Mouse (Mus musculus) cerebral cortex, adult 2 months (tissue): Measurements from ENCODE around the gene Tpk1.

Experiments used
- WGBS: fragments of 180-500 bp; shearing (Covaris S2); methylation state at CpG from one replicate; pipeline ENCODE4 v1.1.7; 2018; 5-methylcytosine and 5-hydroxymethylcytosine counted together

The Tpk1 gene

DNA sequence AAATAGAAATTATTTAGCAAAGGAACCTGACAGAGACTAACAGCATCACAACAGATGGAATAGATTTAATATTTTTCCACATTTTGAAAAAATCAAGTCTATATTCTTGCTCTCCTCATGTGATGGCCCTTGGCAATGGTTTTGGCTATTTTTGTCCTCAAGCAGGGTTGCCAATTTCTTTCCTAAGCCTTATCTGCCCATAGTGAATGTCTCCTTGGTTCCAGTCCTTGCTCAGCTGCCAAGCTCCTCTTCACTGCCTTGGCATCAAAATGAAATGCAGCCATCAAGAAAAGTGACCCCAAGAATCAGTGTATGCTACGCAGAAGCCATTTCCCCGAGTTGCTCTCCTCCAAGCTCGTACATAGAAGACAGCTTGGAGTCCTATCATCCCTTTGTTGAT, 263.0 kb downstream of the Tpk1 start:
- WGBS = 59% methylated on average over 3 of the region's 3 CpGs

DNA sequence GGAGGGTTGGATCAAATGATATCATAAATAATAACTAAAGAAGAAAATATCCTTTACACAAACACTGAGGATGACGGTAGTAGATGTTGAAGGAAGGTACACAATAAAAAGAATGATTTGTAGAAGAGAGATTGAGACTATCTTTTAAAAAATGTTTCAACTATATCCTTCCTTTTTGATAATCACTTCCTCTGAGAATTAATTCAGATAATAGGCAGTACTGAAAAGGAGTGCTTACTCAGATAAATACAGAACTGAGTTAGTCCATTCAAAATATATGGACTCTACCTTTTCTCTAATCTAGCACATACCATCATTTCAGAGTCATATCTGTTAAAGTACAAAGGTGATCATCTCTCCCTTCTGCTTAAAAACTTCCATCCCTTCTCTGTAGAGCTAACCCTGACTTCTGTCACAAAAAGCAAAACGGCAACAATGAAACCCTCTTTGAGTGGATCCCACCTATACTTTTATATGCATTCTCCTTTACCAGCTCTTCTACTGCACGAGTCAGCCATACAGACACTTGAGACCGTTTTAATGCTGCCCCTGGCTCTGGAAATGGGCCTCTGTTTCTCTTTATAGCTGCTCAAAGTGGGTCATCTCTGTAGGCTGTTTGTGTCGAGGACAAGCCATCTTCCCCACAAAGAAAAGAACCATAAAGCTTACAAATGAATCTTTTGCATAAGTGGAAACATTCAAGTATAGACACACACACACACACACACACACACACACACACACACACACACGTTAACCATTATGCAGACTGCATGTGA, 263.7 kb downstream of the Tpk1 start:
- 60% methylated on average over 6 of the region's 6 CpGs for WGBS

- WGBS = 94% methylated on average over 1 of the region's 1 CpGs
These were observed 269.7 kb downstream of the Tpk1 start for GRCm38 (mm10) chr6:43396426-43396825.

GRCm38 (mm10) chr6:43395538-43395937, 270.5 kb downstream of the Tpk1 start:
- WGBS = 46% methylated on average over 2 of the region's 2 CpGs

- 81% methylated on average over 1 of the region's 1 CpGs for WGBS
These were observed 274.7 kb downstream of the Tpk1 start for GRCm38 (mm10) chr6:43391358-43391757.

DNA sequence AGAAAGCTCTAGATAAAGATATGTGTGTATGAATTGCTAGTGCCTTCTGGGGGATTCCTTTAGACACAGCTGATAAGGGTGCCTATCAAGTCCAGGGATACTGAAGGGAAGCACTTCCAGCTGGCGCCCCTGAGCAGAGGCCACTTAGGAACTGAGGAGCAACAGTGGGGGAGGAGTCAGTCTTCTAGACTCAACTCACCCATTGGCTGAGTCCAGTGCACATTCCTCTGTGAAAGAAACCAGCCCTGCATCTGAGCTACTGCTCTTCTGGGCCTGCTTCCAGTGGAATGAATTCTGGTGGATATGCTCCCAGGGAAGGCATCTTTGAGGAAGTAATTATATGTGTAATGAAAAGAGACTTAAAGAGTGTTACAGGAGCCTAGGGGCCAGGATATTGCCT, 278.8 kb downstream of the Tpk1 start:
- 70% methylated on average over 1 of the region's 1 CpGs for WGBS

GRCm38 (mm10) chr6:43384841-43385240, 281.2 kb downstream of the Tpk1 start:
- WGBS = 82% methylated on average over 3 of the region's 3 CpGs

GRCm38 (mm10) chr6:43384304-43384703, 281.8 kb downstream of the Tpk1 start:
- 49% methylated on average over 3 of the region's 3 CpGs for WGBS

DNA sequence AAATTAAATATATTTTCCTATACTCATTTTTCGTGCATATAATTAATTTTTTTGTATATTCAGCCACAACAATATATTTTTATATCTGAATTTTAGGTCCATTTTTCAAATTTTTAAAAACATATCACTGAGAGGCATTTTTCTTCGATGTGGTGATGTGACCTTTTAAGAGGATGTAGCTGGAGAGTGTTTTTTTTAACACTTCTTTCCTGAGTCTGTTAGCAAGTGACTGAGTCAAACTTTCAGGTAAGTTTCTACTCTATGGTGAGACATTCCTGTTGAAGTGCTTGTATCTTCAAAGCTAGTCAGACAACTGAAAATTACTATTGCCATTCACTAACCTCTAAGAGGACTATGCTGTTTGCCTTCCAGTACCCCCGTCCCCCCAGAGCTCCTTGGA, 283.3 kb downstream of the Tpk1 start:
- WGBS = 90% methylated on average over 3 of the region's 3 CpGs

- 95% methylated on average over 3 of the region's 3 CpGs for WGBS
These were observed 283.8 kb downstream of the Tpk1 start for GRCm38 (mm10) chr6:43382284-43382683.

DNA sequence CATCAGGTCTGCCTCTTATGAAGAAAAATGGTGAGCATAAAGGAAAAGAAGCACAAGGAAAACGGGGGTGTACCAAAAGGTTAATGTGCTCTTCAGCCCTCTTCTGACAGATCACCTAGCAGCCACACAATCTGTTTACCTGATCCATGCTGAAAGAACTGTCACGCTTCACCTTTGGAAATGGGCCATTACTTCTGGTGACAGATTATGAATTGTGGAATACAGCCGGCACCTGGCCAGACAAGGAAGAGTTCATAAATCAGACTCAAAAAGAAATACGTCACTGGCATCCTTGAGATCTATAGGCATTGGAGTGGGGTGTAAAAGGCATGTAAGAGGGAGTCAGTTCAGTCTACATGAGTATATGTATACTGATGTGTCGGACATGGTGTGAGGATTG, 292.9 kb downstream of the Tpk1 start:
- WGBS = 95% methylated on average over 5 of the region's 5 CpGs

GRCm38 (mm10) chr6:43367434-43367945, 298.6 kb downstream of the Tpk1 start:
- 90% methylated on average over 1 of the region's 1 CpGs for WGBS

- 69% methylated on average over 2 of the region's 2 CpGs for WGBS
These were observed 299.1 kb downstream of the Tpk1 start for GRCm38 (mm10) chr6:43366952-43367351.

GRCm38 (mm10) chr6:43363917-43364316, 302.2 kb downstream of the Tpk1 start:
- WGBS = 62% methylated on average over 3 of the region's 3 CpGs

GRCm38 (mm10) chr6:43363291-43363820, 302.7 kb downstream of the Tpk1 start:
- 53% methylated on average over 5 of the region's 5 CpGs for WGBS

- 57% methylated on average over 5 of the region's 5 CpGs for WGBS
These were observed 304.8 kb downstream of the Tpk1 start for GRCm38 (mm10) chr6:43361248-43361647.

DNA sequence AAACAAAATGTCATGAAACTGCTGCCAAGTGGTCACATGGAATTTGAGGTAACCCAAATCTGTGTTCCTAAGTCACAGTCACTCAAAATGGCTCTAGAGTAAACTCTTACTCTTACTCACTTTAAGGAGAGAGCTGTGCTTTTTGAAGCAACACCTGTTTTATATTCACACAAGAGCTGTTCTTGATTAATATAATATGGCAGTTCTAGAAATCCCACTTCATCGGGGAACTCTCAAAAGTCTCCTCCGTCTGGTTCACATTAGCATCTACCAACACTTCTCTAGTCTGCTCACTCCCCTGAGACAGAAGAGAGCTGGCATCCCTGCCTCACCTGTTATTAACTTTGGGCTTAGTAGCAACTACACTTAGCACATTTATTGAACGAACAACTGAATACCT, 305.9 kb downstream of the Tpk1 start:
- 90% methylated on average over 3 of the region's 3 CpGs for WGBS

DNA sequence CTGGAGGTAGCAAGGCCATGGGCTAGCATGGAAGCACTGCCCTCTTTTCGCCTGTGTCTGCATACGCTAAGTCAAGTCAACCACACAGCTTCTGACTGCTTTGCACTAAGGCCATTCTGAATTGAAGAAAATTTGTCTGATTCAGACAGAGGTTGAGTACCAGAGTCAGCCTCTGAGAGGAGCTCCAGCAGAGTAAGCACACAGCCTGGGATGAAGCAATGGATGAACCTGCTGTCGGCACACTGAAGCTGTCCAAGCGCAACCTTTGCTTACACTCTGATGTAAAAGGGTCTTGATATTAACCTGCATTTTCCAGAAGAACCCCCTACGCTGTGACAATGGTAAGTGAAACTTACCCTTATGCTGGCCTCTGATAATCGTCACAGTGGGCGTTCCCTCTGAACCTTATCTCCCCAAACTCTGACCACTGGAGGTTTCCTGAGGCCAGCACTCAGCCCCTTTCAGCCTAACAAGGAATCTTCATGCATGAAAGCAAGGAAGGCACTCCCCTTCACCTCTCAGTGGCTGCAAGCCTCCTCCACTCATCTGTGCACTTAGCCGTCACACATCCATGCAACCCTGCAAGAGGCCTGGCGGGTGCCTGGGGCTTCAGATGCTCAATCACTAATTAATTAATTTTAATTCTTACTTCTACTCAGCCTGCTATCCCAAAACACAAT, 311.4 kb downstream of the Tpk1 start:
- 86% methylated on average over 9 of the region's 9 CpGs for WGBS

- 88% methylated on average over 4 of the region's 4 CpGs for WGBS
These were observed 312.6 kb downstream of the Tpk1 start for GRCm38 (mm10) chr6:43353446-43353845.

GRCm38 (mm10) chr6:43349083-43349482, 317.0 kb downstream of the Tpk1 start:
- 55% methylated on average over 4 of the region's 4 CpGs for WGBS

- 100% methylated on average over 1 of the region's 1 CpGs for WGBS
These were observed 318.4 kb downstream of the Tpk1 start for GRCm38 (mm10) chr6:43347637-43348036.

- 80% methylated on average over 1 of the region's 1 CpGs for WGBS
These were observed 323.1 kb downstream of the Tpk1 start for GRCm38 (mm10) chr6:43343006-43343405.

- 47% methylated on average over 2 of the region's 2 CpGs for WGBS
These were observed 323.7 kb downstream of the Tpk1 start for GRCm38 (mm10) chr6:43342386-43342785.
